Mouse (Mus musculus): ENCODE measurements around the gene Fto.

Fto gene

GRCm38 (mm10) chr8:91562600-91562999 lies 249.3 kb downstream of the Fto start:
- no peak for DNase-seq (ENCODE audit: low read depth)

GRCm38 (mm10) chr8:91563326-91563725 lies 250.0 kb downstream of the Fto start:
- no peak for DNase-seq (ENCODE audit: low read depth)

GRCm38 (mm10) chr8:91565869-91566502 lies 252.7 kb downstream of the Fto start:
- DNase-seq (ENCODE audit: low read depth), result no peak

GRCm38 (mm10) chr8:91566503-91566869 lies 253.2 kb downstream of the Fto start:
- no peak for DNase-seq (ENCODE audit: low read depth)

GRCm38 (mm10) chr8:91569874-91570273 lies 256.5 kb downstream of the Fto start:
- no peak for DNase-seq (ENCODE audit: low read depth)

- DNase-seq (ENCODE audit: low read depth), result no peak
Measured at GRCm38 (mm10) chr8:91570809-91571208, 257.5 kb downstream of the Fto start.

- DNase-seq (ENCODE audit: low read depth), result no peak
Measured at GRCm38 (mm10) chr8:91571978-91572377, 258.7 kb downstream of the Fto start.

- DNase-seq (ENCODE audit: low read depth), result no peak
Measured at GRCm38 (mm10) chr8:91572630-91573029, 259.3 kb downstream of the Fto start.

- DNase-seq (ENCODE audit: low read depth), result no peak
Measured at GRCm38 (mm10) chr8:91575576-91575975, 262.3 kb downstream of the Fto start.

- no peak for DNase-seq (ENCODE audit: low read depth)
Measured at GRCm38 (mm10) chr8:91576086-91576917, 263.0 kb downstream of the Fto start.

GRCm38 (mm10) chr8:91576918-91577241 lies 263.6 kb downstream of the Fto start:
- no peak for DNase-seq (ENCODE audit: low read depth)

GRCm38 (mm10) chr8:91577605-91578004 lies 264.3 kb downstream of the Fto start:
- DNase-seq (ENCODE audit: low read depth), result no peak

GRCm38 (mm10) chr8:91584620-91585415 lies 271.5 kb downstream of the Fto start:
- no peak for DNase-seq (ENCODE audit: low read depth)

GRCm38 (mm10) chr8:91592436-91593105 lies 279.2 kb downstream of the Fto start:
- DNase-seq (ENCODE audit: low read depth), result no peak

- DNase-seq (ENCODE audit: low read depth), result no peak
Measured at GRCm38 (mm10) chr8:91593202-91593781, 280.0 kb downstream of the Fto start.

- no peak for DNase-seq (ENCODE audit: low read depth)
Measured at GRCm38 (mm10) chr8:91599349-91599837, 286.1 kb downstream of the Fto start.

GRCm38 (mm10) chr8:91603751-91604150 lies 290.4 kb downstream of the Fto start:
- DNase-seq (ENCODE audit: low read depth), result no peak

GRCm38 (mm10) chr8:91605901-91606300 lies 292.6 kb downstream of the Fto start:
- DNase-seq (ENCODE audit: low read depth), result no peak

- DNase-seq (ENCODE audit: low read depth), result peak; percentile 83
Measured at GRCm38 (mm10) chr8:91607091-91607490, 293.8 kb downstream of the Fto start.

GRCm38 (mm10) chr8:91611191-91611590 lies 297.9 kb downstream of the Fto start:
- no peak for DNase-seq (ENCODE audit: low read depth)

GRCm38 (mm10) chr8:91611723-91612362 lies 298.5 kb downstream of the Fto start:
- no peak for DNase-seq (ENCODE audit: low read depth)
